Mouse (Mus musculus) hindbrain, postnatal 0 days (tissue): ENCODE measurements around the gene Wrb. TPM values are rescaled to one million over a fixed set of nuclear protein-coding genes. Genes with fewer than 3 reads are reported as not detected.

Experiments
- ATAC-seq: fragments of 200-750 bp; cut with Nextera tagmentation; 2 replicates; pipeline ENCODE4 v1.8.0; 2017; ENCODE audit warnings: mild to moderate bottlenecking, moderate TSS enrichment, moderate library complexity
- DNase-seq: peaks from one replicate; pipeline ENCODE4 v3.0.0-alpha.2; 2015; ENCODE audit warnings: low spot score
- H3K27ac ChIP-seq: fragments of 300-500 bp; sonication (generic); 2 replicates; pipeline ENCODE4 v1.5.1; 2014; ENCODE audit warnings: mild to moderate bottlenecking
- H3K27me3 ChIP-seq: fragments of 300-500 bp; sonication (generic); 2 replicates; pipeline ENCODE4 v1.6.1; 2014; ENCODE audit warnings: low read length, mixed read lengths; ENCODE audit not compliant: insufficient read depth
- H3K36me3 ChIP-seq: fragments of 300-500 bp; sonication (generic); 2 replicates; pipeline ENCODE4 v1.6.1; 2014; ENCODE audit warnings: low read length, mixed read lengths; ENCODE audit not compliant: insufficient read depth
- H3K4me1 ChIP-seq: fragments of 300-500 bp; sonication (generic); 2 replicates; pipeline ENCODE4 v1.6.1; 2014; ENCODE audit warnings: antibody characterized with exemption, low read length, mixed read lengths; ENCODE audit not compliant: insufficient read depth
- H3K4me2 ChIP-seq: fragments of 300-500 bp; sonication (generic); 2 replicates; pipeline ENCODE4 v1.6.1; 2014; ENCODE audit warnings: low read depth, mild to moderate bottlenecking, low read length, moderate library complexity, mixed read lengths
- H3K4me3 ChIP-seq: fragments of 300-500 bp; sonication (generic); 2 replicates; pipeline ENCODE4 v1.5.1; 2014; ENCODE audit warnings: low read length
- H3K9ac ChIP-seq: fragments of 300-500 bp; sonication (generic); replicated peaks from 2 replicates; pipeline ENCODE4 v1.6.1; 2014; ENCODE audit warnings: mild to moderate bottlenecking, low read length, moderate library complexity, mixed read lengths
- H3K9me3 ChIP-seq: fragments of 300-500 bp; sonication (generic); 2 replicates; pipeline ENCODE4 v1.6.1; 2016; ENCODE audit warnings: low read length, mixed read lengths
- CTCF ChIP-seq: IDR thresholded peaks from 2 replicates; pipeline ENCODE4 v1.5.1; 2016; ENCODE audit warnings: antibody characterized with exemption, control low read depth, low read depth
- WGBS: fragments of 180-500 bp; shearing (Covaris S2); extraction: QIAGEN DNeasy Blood & Tissue Kit; methylation state at CpG from one replicate; pipeline ENCODE4 v1.1.7; 2014; 5-methylcytosine and 5-hydroxymethylcytosine counted together
- polyA plus RNA-seq: library from polyadenylated mRNA; unstranded; fragments of >200 nt; fragmentation: Nextera tagmentation; extraction: Ambion mirVana; gene quantifications from 2 replicates; pipeline ENCODE4 v1.2.1, GENCODE M21; 2015
- total RNA-seq: library from RNA; depleted of rRNA; stranded (reverse); fragments of >200 nt; gene quantifications from 2 replicates; pipeline ENCODE4 v1.2.3, GENCODE M21; 2014

The Wrb gene
- total and polyA plus RNA-seq, 2 experiments from 2014 or later = 154 to 196 TPM

DNA sequence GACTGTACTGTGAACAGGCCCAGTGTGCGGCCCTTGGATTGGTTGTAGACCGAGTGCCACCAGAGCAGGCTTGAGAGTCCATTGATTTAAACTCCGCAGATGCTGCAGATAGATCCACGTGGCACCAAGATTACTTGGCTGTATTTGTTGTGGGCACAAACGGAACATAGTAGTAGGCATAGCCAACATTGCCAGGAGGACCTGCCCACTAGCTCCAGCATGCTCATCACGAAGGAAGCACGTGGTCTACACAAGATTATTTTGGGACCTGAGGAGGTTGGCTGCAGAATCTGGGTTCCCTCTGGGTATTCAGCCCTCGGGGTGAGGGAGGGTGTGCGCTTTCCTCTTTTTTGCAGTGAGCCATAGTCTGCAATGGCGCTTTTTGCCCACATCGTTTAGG, 12.0 kb downstream of the Wrb start:
- WGBS = 86% methylated on average over 11 of the region's 11 CpGs
- H3K27ac ChIP-seq = no peak overlapping the region
- peaks cover 16% of the 10 kb centered on the region; the same call in 1 of the 2 replicates for H3K36me3 ChIP-seq
- no peak for TF ChIP-seq CTCF
- H3K27me3 ChIP-seq = no peaks in the 10 kb centered on the region
- H3K9me3 ChIP-seq = no peaks in the 10 kb centered on the region
- H3K4me2 ChIP-seq = no peak overlapping the region
- ATAC-seq = no peak
- no peak overlapping the region for H3K9ac ChIP-seq
- no peak overlapping the region for H3K4me3 ChIP-seq
- H3K4me1 ChIP-seq = no peaks in the 10 kb centered on the region
- no peak for DNase-seq

DNA sequence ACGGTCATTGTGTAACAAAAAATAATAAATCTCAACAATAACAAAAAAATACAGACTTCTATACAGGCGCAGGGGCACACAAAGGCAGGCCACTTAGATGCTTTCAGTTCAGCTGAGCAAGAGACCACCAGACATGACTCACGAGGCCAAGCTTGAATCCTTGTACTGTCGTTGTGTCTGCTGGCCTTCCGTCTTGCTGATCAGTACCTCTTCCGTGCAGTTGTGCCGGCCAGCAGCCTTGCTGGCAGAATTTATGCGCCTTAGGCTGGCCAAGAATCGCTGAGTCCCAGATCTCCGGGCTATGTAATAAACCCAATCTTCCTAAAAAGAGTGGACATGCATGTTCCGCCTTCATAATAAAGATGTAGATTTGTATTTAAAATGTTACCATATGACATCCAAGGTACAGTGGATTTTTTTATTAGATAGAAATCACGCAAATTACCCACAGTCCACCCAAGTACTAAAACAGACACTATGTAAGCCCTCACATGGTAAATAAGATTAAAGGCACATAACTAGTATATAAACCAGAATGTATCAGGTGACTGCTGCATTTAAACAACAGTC, 13.4 kb downstream of the Wrb start:
- no peak for ATAC-seq
- H3K4me3 ChIP-seq = peak overlapping the region; percentile 49
- no peaks in the 10 kb centered on the region for H3K9me3 ChIP-seq
- no peaks in the 10 kb centered on the region for H3K27me3 ChIP-seq
- peak; percentile 48 for DNase-seq
- peak overlapping the region; percentile 93 for H3K4me2 ChIP-seq
- H3K9ac ChIP-seq = peak overlapping the region; percentile 76
- H3K4me1 ChIP-seq = no peaks in the 10 kb centered on the region
- TF ChIP-seq CTCF = no peak
- H3K27ac ChIP-seq = peak overlapping the region; percentile 86; the same call in 1 of the 2 replicates
- 51% methylated on average over 12 of the region's 12 CpGs for WGBS
- peaks cover 3% of the 10 kb centered on the region; the same call in 1 of the 2 replicates for H3K36me3 ChIP-seq

DNA sequence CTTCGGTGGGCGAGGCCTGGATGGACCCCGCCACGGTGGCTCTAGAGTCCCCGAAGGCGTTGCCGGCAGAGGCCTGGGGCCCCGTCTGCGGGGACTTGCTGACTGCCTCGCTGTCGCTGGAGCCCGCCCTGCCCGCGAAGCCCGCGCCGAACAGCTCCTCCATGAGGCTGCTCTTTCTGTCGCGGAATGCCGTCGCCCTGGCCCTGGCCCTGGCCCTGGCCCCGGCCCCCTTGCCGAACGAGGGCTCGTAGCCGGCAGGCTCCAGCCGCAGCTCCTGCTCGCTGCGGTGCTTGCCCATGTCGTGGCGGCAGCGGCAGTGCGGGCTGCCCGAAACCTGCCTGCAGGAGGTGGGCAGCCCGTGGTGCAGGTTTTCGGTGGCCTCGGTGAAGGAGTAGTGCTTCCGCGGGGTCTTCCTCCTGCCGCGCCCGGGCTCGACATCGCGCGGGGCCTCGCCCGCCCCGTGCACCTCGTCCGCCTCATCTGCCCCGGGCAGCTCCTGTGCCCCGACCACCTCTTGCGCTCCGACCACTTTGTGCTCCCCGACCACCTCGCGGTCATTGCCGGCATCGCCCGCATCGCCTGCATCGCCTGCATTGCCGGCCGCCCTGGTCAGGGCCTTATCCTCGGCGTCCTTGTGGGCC, 14.0 kb downstream of the Wrb start:
- H3K9me3 ChIP-seq = no peaks in the 10 kb centered on the region
- ATAC-seq (peak; percentile 88), DNase-seq (peak; percentile 78)
- H3K27me3 ChIP-seq = no peaks in the 10 kb centered on the region
- H3K9ac ChIP-seq = peak overlapping the region; percentile 76
- TF ChIP-seq CTCF = peak; percentile 73
- H3K4me1 ChIP-seq = no peaks in the 10 kb centered on the region
- WGBS = 2% methylated on average over 67 of the region's 67 CpGs
- peak overlapping the region; percentile 86 for H3K27ac ChIP-seq
- H3K4me3 ChIP-seq = peak overlapping the region; percentile 49
- peak overlapping the region; percentile 93 for H3K4me2 ChIP-seq
- no peaks in the 10 kb centered on the region; the same call in 1 of the 2 replicates for H3K36me3 ChIP-seq

- Histone ChIP-seq H3K9ac (peak overlapping the region; percentile 76), H3K4me3 (peak overlapping the region; percentile 49), H3K27ac (peak overlapping the region; percentile 86), H3K27me3 (no peaks in the 10 kb centered on the region), H3K36me3 (no peaks in the 10 kb centered on the region; the same call in 1 of the 2 replicates), H3K9me3 (no peaks in the 10 kb centered on the region), H3K4me2 (peak overlapping the region; percentile 93), H3K4me1 (no peaks in the 10 kb centered on the region)
- DNase-seq = no peak
- ATAC-seq = 0 out of 2 replicates have a peak, but pooled peaks have one; percentile 13
- WGBS = 83% methylated on average over 20 of the region's 20 CpGs
- no peak for TF ChIP-seq CTCF
Measured at GRCm38 (mm10) chr16:96159794-96160346, 14.7 kb downstream of the Wrb start.

GRCm38 (mm10) chr16:96160927-96161326, 15.7 kb downstream of the Wrb start:
- TF ChIP-seq CTCF = no peak
- no peak overlapping the region for H3K4me3 ChIP-seq
- H3K4me2 ChIP-seq = no peak overlapping the region
- H3K27me3 ChIP-seq = no peaks in the 10 kb centered on the region
- no peak for DNase-seq
- no peaks in the 10 kb centered on the region for H3K4me1 ChIP-seq
- no peaks in the 10 kb centered on the region for H3K9me3 ChIP-seq
- H3K9ac ChIP-seq = no peak overlapping the region
- no peak for ATAC-seq
- 58% methylated on average over 1 of the region's 1 CpGs for WGBS
- H3K36me3 ChIP-seq = no peaks in the 10 kb centered on the region; the same call in 1 of the 2 replicates
- no peak overlapping the region for H3K27ac ChIP-seq

DNA sequence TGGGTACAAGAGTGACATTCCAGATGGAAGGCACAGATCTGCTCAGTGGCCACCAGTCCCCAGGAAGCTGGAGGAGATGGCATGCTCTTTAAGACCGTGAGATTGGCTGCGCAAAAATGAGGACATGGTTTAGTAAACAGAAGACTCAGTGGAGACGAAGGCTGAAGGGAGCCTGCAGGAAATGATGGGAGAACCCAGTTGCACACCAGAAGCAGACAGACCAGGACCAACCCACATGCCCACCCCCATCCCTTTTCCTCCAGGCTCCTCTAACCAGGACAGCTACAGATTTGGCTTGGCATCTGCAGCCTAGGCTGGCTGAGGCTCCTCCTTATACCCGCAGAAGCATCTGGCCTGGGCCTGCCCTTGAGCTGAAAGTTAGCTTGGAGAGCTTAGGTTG, 16.1 kb downstream of the Wrb start:
- no peak for TF ChIP-seq CTCF
- no peaks in the 10 kb centered on the region; the same call in 1 of the 2 replicates for H3K36me3 ChIP-seq
- no peak for ATAC-seq
- H3K4me3 ChIP-seq = no peak overlapping the region
- H3K9me3 ChIP-seq = no peaks in the 10 kb centered on the region
- no peak overlapping the region for H3K4me2 ChIP-seq
- WGBS = 73% methylated on average over 4 of the region's 4 CpGs
- H3K4me1 ChIP-seq = no peaks in the 10 kb centered on the region
- no peak for DNase-seq
- 0 out of 2 replicates have a peak overlapping the region, but pooled peaks have one; percentile 5 for H3K27ac ChIP-seq
- no peaks in the 10 kb centered on the region for H3K27me3 ChIP-seq
- no peak overlapping the region for H3K9ac ChIP-seq

DNA sequence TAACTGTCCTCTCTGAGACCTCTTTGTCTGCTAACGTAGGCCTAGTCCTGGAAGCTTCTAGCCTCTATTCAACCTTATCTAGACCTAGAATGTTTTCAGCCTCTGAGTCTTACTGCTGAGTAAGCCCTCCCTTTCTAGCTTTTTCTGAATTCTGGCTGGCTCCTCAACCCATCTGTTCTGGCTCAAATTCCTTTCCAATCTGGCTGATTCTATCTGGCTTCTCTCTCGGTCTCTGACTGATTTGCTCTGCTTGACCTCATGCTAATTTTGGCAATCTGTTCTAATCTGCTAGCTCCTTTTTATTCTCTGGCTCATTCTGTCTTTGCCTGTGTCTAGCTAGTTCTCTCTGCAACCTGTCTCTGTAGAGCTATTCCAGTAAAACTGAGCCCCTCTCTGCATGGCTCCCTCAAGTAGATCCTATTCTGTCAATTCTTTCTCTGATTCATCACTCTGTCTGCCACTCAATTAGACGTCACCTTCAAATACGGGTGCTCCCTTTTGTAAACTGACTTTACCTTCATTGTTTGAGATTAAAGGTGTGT, 20.6 kb downstream of the Wrb start:
- 70% methylated on average over 4 of the region's 4 CpGs for WGBS
- H3K36me3 ChIP-seq = no peaks in the 10 kb centered on the region
- H3K4me1 ChIP-seq = no peaks in the 10 kb centered on the region
- H3K27me3 ChIP-seq = no peaks in the 10 kb centered on the region
- H3K4me2 ChIP-seq = no peak overlapping the region
- H3K9ac ChIP-seq = no peak overlapping the region
- TF ChIP-seq CTCF = no peak
- H3K4me3 ChIP-seq = no peak overlapping the region
- ATAC-seq (no peak), DNase-seq (peak; percentile 62)
- H3K9me3 ChIP-seq = no peaks in the 10 kb centered on the region
- H3K27ac ChIP-seq = no peak overlapping the region
